Mouse (Mus musculus) embryonic facial prominence, embryonic 13.5 days (tissue): ENCODE measurements at regions not wholly inside any gene's neighbourhood (a gene's known extent, or its start where the extent isn't known, plus 50 kb on each side); places are given as distances from the start of the nearest gene placed in this dataset.

ENCODE experiments used
- ATAC-seq: fragments of 200-750 bp; cut with Nextera tagmentation; 2 replicates; pipeline ENCODE4 v1.8.0; 2017; ENCODE audit warnings: low read depth; ENCODE audit not compliant: insufficient number of reproducible peaks, insufficient read depth, low FRiP score, low TSS enrichment
- H3K27ac ChIP-seq: fragments of 300-500 bp; sonication (generic); 2 replicates; pipeline ENCODE4 v1.5.1; 2015; ENCODE audit warnings: moderate library complexity, mild to moderate bottlenecking, inconsistent platforms
- H3K27me3 ChIP-seq: fragments of 300-500 bp; sonication (generic); 2 replicates; pipeline ENCODE4 v1.6.1; 2015; ENCODE audit warnings: mild to moderate bottlenecking, inconsistent platforms
- H3K36me3 ChIP-seq: fragments of 300-500 bp; sonication (generic); 2 replicates; pipeline ENCODE4 v1.6.1; 2015; ENCODE audit warnings: mild to moderate bottlenecking, inconsistent platforms
- H3K4me1 ChIP-seq: fragments of 300-500 bp; sonication (generic); 2 replicates; pipeline ENCODE4 v1.6.1; 2015; ENCODE audit warnings: inconsistent platforms
- H3K4me2 ChIP-seq: fragments of 300-500 bp; sonication (generic); 2 replicates; pipeline ENCODE4 v1.6.1; 2015; ENCODE audit warnings: moderate library complexity, mild to moderate bottlenecking, inconsistent platforms
- H3K4me3 ChIP-seq: fragments of 300-500 bp; sonication (generic); 2 replicates; pipeline ENCODE4 v1.5.1; 2015; ENCODE audit warnings: mild to moderate bottlenecking, inconsistent platforms
- H3K9ac ChIP-seq: fragments of 300-500 bp; sonication (generic); 2 replicates; pipeline ENCODE4 v1.6.1; 2015; ENCODE audit warnings: mild to moderate bottlenecking, inconsistent platforms
- H3K9me3 ChIP-seq: fragments of 300-500 bp; sonication (generic); 2 replicates; pipeline ENCODE4 v1.6.1; 2016; ENCODE audit warnings: inconsistent platforms
- whole genome bisulfite sequencing: fragments of 180-500 bp; shearing (Covaris S2); methylation state at CpG from one replicate; pipeline ENCODE4 v1.1.7; 2015; ENCODE audit warnings: mixed read lengths; 5-methylcytosine and 5-hydroxymethylcytosine counted together

- Histone ChIP-seq H3K4me2 (no peak overlapping the region), H3K4me3 (no peak overlapping the region), H3K27ac (peak overlapping the region; percentile 55; the same call in 1 of the 2 replicates), H3K9ac (no peak overlapping the region), H3K4me1 (peaks cover 11% of the 10 kb centered on the region), H3K9me3 (no peaks in the 10 kb centered on the region), H3K27me3 (no peaks in the 10 kb centered on the region), H3K36me3 (no peaks in the 10 kb centered on the region)
- no peak for ATAC-seq
- 58% methylated on average over 10 of the region's 10 CpGs for WGBS
Measured at GRCm38 (mm10) chr13:118981196-118981810, 311.7 kb downstream of the Fgf10 start.

GRCm38 (mm10) chr13:118985285-118985684 lies 315.7 kb downstream of the Fgf10 start:
- Histone ChIP-seq H3K4me3 (no peak overlapping the region), H3K27ac (no peak overlapping the region), H3K27me3 (no peaks in the 10 kb centered on the region), H3K4me2 (no peak overlapping the region), H3K9ac (no peak overlapping the region), H3K9me3 (no peaks in the 10 kb centered on the region), H3K36me3 (no peaks in the 10 kb centered on the region), H3K4me1 (peaks cover 11% of the 10 kb centered on the region)
- no peak for ATAC-seq
- WGBS = 51% methylated on average over 1 of the region's 1 CpGs

- Histone ChIP-seq H3K4me2 (no peak overlapping the region), H3K4me3 (no peak overlapping the region), H3K27me3 (no peaks in the 10 kb centered on the region), H3K9me3 (no peaks in the 10 kb centered on the region), H3K36me3 (no peaks in the 10 kb centered on the region), H3K9ac (no peak overlapping the region), H3K27ac (0 out of 2 replicates have a peak overlapping the region, but pooled peaks have one; percentile 33), H3K4me1 (peaks cover 7% of the 10 kb centered on the region; the same call in 1 of the 2 replicates)
- 74% methylated on average over 6 of the region's 6 CpGs for WGBS
- ATAC-seq = no peak
Measured at GRCm38 (mm10) chr13:119025305-119025975, 355.8 kb downstream of the Fgf10 start.

GRCm38 (mm10) chr13:119039616-119040015 lies 370.0 kb downstream of the Fgf10 start:
- Histone ChIP-seq H3K36me3 (no peaks in the 10 kb centered on the region), H3K9me3 (no peaks in the 10 kb centered on the region), H3K9ac (no peak overlapping the region), H3K4me2 (no peak overlapping the region), H3K4me3 (no peak overlapping the region), H3K27me3 (no peaks in the 10 kb centered on the region), H3K27ac (no peak overlapping the region), H3K4me1 (no peaks in the 10 kb centered on the region)
- 88% methylated on average over 1 of the region's 1 CpGs for WGBS
- no peak for ATAC-seq

- no peak overlapping the region for H3K9ac ChIP-seq
- 75% methylated on average over 1 of the region's 1 CpGs for WGBS
Measured at GRCm38 (mm10) chr13:119045112-119045511, 375.5 kb downstream of the Fgf10 start.

GRCm38 (mm10) chr13:119068745-119069580 lies 359.4 kb upstream of the Paip1 start:
- no peaks in the 10 kb centered on the region for H3K36me3 ChIP-seq
- H3K9ac ChIP-seq = no peak overlapping the region
- H3K27ac ChIP-seq = no peak overlapping the region
- no peaks in the 10 kb centered on the region for H3K27me3 ChIP-seq
- no peak overlapping the region for H3K4me2 ChIP-seq
- no peaks in the 10 kb centered on the region for H3K4me1 ChIP-seq
- H3K9me3 ChIP-seq = no peaks in the 10 kb centered on the region
- WGBS = 81% methylated on average over 6 of the region's 6 CpGs
- no peak overlapping the region for H3K4me3 ChIP-seq
- no peak for ATAC-seq

More at GRCm38 (mm10) chr13:119045112-119045511, 375.5 kb downstream of the Fgf10 start:
- H3K4me1 ChIP-seq = no peaks in the 10 kb centered on the region
- no peak overlapping the region for H3K4me3 ChIP-seq
- ATAC-seq = no peak
- no peaks in the 10 kb centered on the region for H3K36me3 ChIP-seq
- no peaks in the 10 kb centered on the region for H3K9me3 ChIP-seq
- H3K4me2 ChIP-seq = no peak overlapping the region
- no peaks in the 10 kb centered on the region for H3K27me3 ChIP-seq
- no peak overlapping the region for H3K27ac ChIP-seq

GRCm38 (mm10) chr13:119069581-119069936 lies 358.8 kb upstream of the Paip1 start:
- H3K9ac ChIP-seq = no peak overlapping the region
- no peaks in the 10 kb centered on the region for H3K36me3 ChIP-seq
- H3K27ac ChIP-seq = no peak overlapping the region
- H3K4me3 ChIP-seq = no peak overlapping the region
- no peak for ATAC-seq
- no peaks in the 10 kb centered on the region for H3K4me1 ChIP-seq
- H3K27me3 ChIP-seq = no peaks in the 10 kb centered on the region
- no peaks in the 10 kb centered on the region for H3K9me3 ChIP-seq
- WGBS = 84% methylated on average over 7 of the region's 7 CpGs
- no peak overlapping the region for H3K4me2 ChIP-seq

GRCm38 (mm10) chr13:119079243-119079642 lies 349.2 kb upstream of the Paip1 start:
- Histone ChIP-seq H3K36me3 (no peaks in the 10 kb centered on the region), H3K4me1 (no peaks in the 10 kb centered on the region), H3K9ac (no peak overlapping the region), H3K4me2 (no peak overlapping the region), H3K4me3 (no peak overlapping the region), H3K27me3 (no peaks in the 10 kb centered on the region), H3K9me3 (no peaks in the 10 kb centered on the region), H3K27ac (no peak overlapping the region)
- 85% methylated on average over 4 of the region's 4 CpGs for WGBS
- no peak for ATAC-seq

- no peak for ATAC-seq
- Histone ChIP-seq H3K4me3 (no peak overlapping the region), H3K4me1 (no peaks in the 10 kb centered on the region), H3K9me3 (no peaks in the 10 kb centered on the region), H3K27me3 (no peaks in the 10 kb centered on the region), H3K9ac (no peak overlapping the region), H3K27ac (no peak overlapping the region), H3K4me2 (no peak overlapping the region), H3K36me3 (no peaks in the 10 kb centered on the region)
- 66% methylated on average over 1 of the region's 1 CpGs for WGBS
Measured at GRCm38 (mm10) chr13:119081691-119082090, 346.7 kb upstream of the Paip1 start.

GRCm38 (mm10) chr13:119117906-119118305 lies 310.5 kb upstream of the Paip1 start:
- no peak overlapping the region for H3K9ac ChIP-seq
- no peak overlapping the region for H3K4me2 ChIP-seq
- 42% methylated on average over 3 of the region's 3 CpGs for WGBS
- H3K27me3 ChIP-seq = no peaks in the 10 kb centered on the region
- no peak overlapping the region for H3K4me3 ChIP-seq
- H3K27ac ChIP-seq = no peak overlapping the region
- no peak for ATAC-seq
- H3K9me3 ChIP-seq = no peaks in the 10 kb centered on the region
- H3K36me3 ChIP-seq = no peaks in the 10 kb centered on the region
- no peaks in the 10 kb centered on the region for H3K4me1 ChIP-seq

GRCm38 (mm10) chr13:119118382-119118781 lies 310.0 kb upstream of the Paip1 start:
- no peaks in the 10 kb centered on the region for H3K27me3 ChIP-seq
- no peak overlapping the region for H3K4me2 ChIP-seq
- no peak overlapping the region for H3K9ac ChIP-seq
- no peaks in the 10 kb centered on the region for H3K4me1 ChIP-seq
- ATAC-seq = no peak
- H3K4me3 ChIP-seq = no peak overlapping the region
- H3K27ac ChIP-seq = no peak overlapping the region
- no peaks in the 10 kb centered on the region for H3K9me3 ChIP-seq
- 73% methylated on average over 1 of the region's 1 CpGs for WGBS
- H3K36me3 ChIP-seq = no peaks in the 10 kb centered on the region

GRCm38 (mm10) chr13:119140436-119140835 lies 288.0 kb upstream of the Paip1 start:
- no peak overlapping the region for H3K4me2 ChIP-seq
- H3K27ac ChIP-seq = no peak overlapping the region
- H3K9me3 ChIP-seq = no peaks in the 10 kb centered on the region
- no peak overlapping the region for H3K4me3 ChIP-seq
- no peaks in the 10 kb centered on the region for H3K4me1 ChIP-seq
- H3K36me3 ChIP-seq = no peaks in the 10 kb centered on the region
- H3K27me3 ChIP-seq = no peaks in the 10 kb centered on the region
- no peak for ATAC-seq
- 79% methylated on average over 2 of the region's 2 CpGs for WGBS
- no peak overlapping the region for H3K9ac ChIP-seq
